Mouse (Mus musculus): ENCODE measurements around the gene Fbxw7. TPM values are rescaled to one million over a fixed set of nuclear protein-coding genes. Genes with fewer than 3 reads are reported as not detected.

Fbxw7 gene
- 8.9 and 12.8 TPM in 2 replicates for polyA plus RNA-seq (2016; fragmentation: Nextera tagmentation; extraction: Ambion mirVana)

DNA sequence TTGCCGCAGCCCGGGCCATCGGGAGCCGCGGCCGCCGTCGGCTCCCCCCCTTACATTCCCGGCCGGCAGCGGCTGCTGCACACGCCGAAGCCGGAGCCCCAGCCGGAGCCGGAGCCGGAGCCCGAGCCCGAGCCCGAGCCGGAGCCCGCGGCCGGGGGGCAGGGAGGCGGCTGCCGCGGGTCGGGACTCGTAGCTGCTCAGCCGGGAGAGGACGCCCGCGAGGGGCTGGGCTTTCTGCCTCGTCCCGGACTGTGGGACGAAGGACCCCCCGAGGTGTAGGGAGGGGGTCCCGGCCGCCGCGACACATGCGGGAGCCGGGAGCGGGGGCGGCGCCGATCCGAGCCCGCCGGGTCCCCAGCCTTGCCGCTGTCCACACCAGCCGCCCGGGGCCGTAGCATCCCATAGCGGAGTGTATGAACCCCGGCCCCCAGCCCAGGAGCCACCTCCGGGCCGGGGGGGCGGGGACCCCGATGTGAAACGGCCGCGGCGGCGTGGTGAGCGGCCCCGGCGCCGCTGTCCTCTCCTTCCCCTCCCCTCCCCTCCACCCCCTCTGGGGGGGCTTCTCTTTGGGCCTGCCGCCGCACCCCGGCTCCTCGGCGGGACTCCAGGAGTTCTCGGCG lies at the start of gene Fbxw7:
Gene Fbxw7, plus strand, starts transcription at position 507 of the 620 bp plus-strand sequence.
- DNase-seq (ENCODE audit: low spot score): no peak

DNA sequence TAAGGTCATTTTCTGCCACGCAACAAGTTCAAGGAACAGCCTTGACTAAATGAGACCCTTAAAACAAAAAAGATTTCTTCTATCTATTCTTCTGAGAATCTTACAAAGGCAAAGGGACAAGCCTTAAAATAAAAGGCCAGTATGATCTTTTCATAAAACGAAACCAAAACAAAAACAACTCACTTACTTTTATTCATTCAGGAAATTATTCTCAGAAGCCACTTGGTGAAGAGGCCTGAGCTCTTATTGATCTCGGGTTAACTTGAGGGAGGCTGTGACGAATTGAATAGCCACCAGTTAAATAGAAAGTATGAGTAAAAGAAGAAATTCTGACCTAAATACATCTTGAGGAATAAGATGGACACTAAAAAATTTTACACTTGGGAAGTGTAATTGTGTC lies 46.1 kb upstream of the Fbxw7 start:
- Histone ChIP-seq H3K27ac (replicated peaks) (no peak overlapping the region), H3K9me3 (replicated peaks) (no peaks in the 10 kb centered on the region), H3K27me3 (ENCODE audit: low read depth, poor library complexity, severe bottlenecking) (no peaks in the 10 kb centered on the region), H3K4me3 (no peak overlapping the region), H3K36me3 (no peaks in the 10 kb centered on the region), H3K4me1 (no peaks in the 10 kb centered on the region)
- no peak for DNase-seq (ENCODE audit: low spot score)
- 92% methylated on average over 4 of the region's 4 CpGs for WGBS

More for the DNA sequence above, at the start of gene Fbxw7:
- under 1% methylated on average over 64 of the region's 76 CpGs for WGBS
- Histone ChIP-seq H3K4me3 (peak within 1 kb of the TSS; percentile 98), H3K36me3 (peaks cover 14% of the 10 kb centered on the region), H3K9me3 (replicated peaks) (no peaks in the 10 kb centered on the region), H3K4me1 (peaks cover 31% of the 10 kb centered on the region), H3K27me3 (ENCODE audit: low read depth, poor library complexity, severe bottlenecking) (no peaks in the 10 kb centered on the region), H3K27ac (replicated peaks) (peak within 1 kb of the TSS; percentile 93)

DNA sequence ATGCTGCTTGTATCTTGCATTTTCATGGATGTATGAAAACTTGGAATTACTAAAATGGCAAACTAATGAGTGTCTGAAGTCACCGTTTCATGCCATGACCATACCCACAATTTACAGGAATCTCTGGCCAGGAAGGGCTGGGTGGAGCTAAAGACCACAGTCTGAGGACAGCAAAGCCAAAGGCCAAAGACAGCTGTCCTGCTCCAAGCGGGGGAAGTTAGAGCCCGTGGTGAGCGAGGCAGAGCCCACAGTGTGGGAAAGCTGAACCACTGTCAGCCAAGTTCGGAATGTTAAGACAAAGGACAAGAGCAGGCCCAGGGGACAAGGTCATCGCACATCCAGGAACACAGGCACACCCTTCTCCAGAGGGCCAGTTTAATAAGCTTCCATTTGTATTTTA lies 45.7 kb upstream of the Fbxw7 start:
- 87% methylated on average over 6 of the region's 6 CpGs for WGBS
- DNase-seq (ENCODE audit: low spot score): no peak
- H3K36me3 ChIP-seq: no peaks in the 10 kb centered on the region
- H3K27me3 ChIP-seq (ENCODE audit: low read depth, poor library complexity, severe bottlenecking): no peaks in the 10 kb centered on the region
- no peaks in the 10 kb centered on the region for H3K4me1 ChIP-seq
- H3K4me3 ChIP-seq: no peak overlapping the region
- no peaks in the 10 kb centered on the region for H3K9me3 ChIP-seq (replicated peaks)
- no peak overlapping the region for H3K27ac ChIP-seq (replicated peaks)

DNA sequence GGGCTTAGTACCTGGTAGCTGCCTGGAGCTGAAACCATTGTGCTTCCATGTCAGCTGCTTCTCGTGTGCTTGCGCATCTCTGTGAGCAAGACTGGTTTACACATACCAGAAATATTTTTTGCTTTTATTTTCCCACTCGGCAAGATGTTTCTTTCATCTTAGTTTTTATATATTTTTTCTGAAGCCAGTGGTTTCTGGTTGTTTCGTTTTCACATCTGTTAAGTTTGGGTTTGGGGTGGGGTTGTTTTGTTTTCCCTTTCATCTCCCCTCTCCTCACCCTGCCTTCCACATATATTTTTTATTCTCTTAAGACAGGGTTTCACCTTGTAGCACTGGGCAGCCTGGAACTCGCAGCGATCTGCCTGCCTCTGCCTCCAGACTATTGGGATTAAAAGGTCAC lies 44.5 kb upstream of the Fbxw7 start:
- H3K36me3 ChIP-seq: no peaks in the 10 kb centered on the region
- WGBS: 91% methylated on average over 6 of the region's 6 CpGs
- H3K27ac ChIP-seq (replicated peaks): no peak overlapping the region
- no peak overlapping the region for H3K4me3 ChIP-seq
- H3K9me3 ChIP-seq (replicated peaks): no peaks in the 10 kb centered on the region
- DNase-seq (ENCODE audit: low spot score): no peak
- no peaks in the 10 kb centered on the region for H3K27me3 ChIP-seq (ENCODE audit: low read depth, poor library complexity, severe bottlenecking)
- no peaks in the 10 kb centered on the region for H3K4me1 ChIP-seq

DNA sequence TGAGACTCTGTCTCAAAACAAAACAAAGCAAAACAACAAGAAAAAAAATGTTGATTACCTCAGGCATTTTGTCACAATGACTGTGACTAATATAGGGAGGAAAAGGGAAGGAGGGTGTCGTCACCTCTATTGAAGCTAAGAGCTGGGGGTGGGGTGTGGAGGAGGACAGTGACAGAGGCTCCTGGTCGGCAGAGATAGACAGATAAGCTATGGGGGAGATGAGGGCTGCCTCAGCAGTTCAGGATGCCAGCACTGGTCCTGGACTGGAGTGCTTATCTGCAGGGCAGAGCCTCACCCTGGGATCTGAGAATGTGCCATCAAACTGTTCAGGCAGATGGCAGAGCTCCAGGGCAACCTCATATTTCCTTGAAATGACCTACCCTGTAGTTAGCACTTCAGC lies 43.1 kb upstream of the Fbxw7 start:
- 74% methylated on average over 2 of the region's 2 CpGs for WGBS
- H3K4me1 ChIP-seq: no peaks in the 10 kb centered on the region
- H3K27me3 ChIP-seq (ENCODE audit: low read depth, poor library complexity, severe bottlenecking): no peaks in the 10 kb centered on the region
- no peaks in the 10 kb centered on the region for H3K36me3 ChIP-seq
- no peak overlapping the region for H3K27ac ChIP-seq (replicated peaks)
- no peak overlapping the region for H3K4me3 ChIP-seq
- H3K9me3 ChIP-seq (replicated peaks): no peaks in the 10 kb centered on the region
- DNase-seq (ENCODE audit: low spot score): no peak

DNA sequence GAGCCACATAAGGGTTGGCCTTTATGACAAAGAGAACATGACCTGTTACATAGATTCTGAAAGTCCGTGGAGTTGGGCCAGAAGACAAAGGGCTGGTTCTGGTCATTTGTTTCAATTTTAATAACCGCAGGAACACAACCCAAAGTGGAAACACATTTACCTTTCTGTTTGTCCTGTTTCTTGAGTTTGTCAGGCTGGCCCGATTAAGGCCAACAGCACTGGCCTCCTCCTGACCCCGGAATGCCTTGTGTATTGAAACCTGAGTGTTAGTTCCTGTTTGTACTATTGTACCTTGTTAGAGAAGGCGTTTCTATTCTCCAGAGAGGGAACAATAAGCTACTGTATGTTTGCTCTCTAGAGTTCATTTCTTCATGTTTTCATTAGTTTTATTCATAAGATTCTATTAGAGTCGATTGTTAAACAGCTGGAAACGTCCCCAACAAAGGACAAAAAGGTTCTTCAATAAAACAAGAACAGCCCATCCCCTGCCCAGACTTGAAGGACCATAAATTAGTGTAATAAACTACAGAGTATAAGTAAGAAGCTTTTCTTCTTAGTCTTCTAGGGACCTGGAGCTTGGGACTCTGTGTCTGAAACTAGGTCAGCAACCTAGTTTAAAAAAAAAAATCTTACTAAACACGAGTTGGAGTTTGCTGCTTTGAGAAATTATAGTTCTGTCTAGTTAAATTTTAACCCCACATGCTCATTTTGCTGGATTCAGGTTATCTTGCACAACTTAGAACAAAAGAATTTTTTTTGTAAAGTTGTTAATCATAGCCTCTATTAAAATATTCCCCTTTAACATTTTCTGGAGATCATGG lies 40.6 kb upstream of the Fbxw7 start:
- no peaks in the 10 kb centered on the region for H3K36me3 ChIP-seq
- H3K27ac ChIP-seq (replicated peaks): no peak overlapping the region
- no peaks in the 10 kb centered on the region for H3K27me3 ChIP-seq (ENCODE audit: low read depth, poor library complexity, severe bottlenecking)
- no peaks in the 10 kb centered on the region for H3K4me1 ChIP-seq
- H3K4me3 ChIP-seq: no peak overlapping the region
- no peaks in the 10 kb centered on the region for H3K9me3 ChIP-seq (replicated peaks)
- DNase-seq (ENCODE audit: low spot score): no peak
- WGBS: 79% methylated on average over 8 of the region's 8 CpGs

DNA sequence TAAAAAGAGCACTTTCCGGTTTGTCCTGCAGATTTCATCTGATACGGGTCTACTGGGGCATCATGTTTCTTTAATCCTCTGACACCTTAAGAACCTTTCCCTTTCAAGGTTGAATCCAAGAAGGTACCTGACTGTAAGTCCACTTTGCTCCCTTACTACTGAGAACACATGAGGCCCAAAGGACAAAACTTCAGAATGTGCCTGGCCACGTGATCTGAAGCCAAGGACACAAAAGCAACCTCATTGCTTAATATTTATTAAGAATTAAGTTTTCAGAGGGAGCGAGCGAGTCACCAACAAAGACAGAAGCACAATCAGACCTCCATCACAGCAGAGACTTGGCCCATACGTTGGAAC lies 40.0 kb upstream of the Fbxw7 start:
- DNase-seq (ENCODE audit: low spot score): no peak
- Histone ChIP-seq H3K4me3 (no peak overlapping the region), H3K9me3 (replicated peaks) (no peaks in the 10 kb centered on the region), H3K4me1 (no peaks in the 10 kb centered on the region), H3K36me3 (no peaks in the 10 kb centered on the region), H3K27me3 (ENCODE audit: low read depth, poor library complexity, severe bottlenecking) (no peaks in the 10 kb centered on the region), H3K27ac (replicated peaks) (no peak overlapping the region)
- 84% methylated on average over 6 of the region's 6 CpGs for WGBS

DNA sequence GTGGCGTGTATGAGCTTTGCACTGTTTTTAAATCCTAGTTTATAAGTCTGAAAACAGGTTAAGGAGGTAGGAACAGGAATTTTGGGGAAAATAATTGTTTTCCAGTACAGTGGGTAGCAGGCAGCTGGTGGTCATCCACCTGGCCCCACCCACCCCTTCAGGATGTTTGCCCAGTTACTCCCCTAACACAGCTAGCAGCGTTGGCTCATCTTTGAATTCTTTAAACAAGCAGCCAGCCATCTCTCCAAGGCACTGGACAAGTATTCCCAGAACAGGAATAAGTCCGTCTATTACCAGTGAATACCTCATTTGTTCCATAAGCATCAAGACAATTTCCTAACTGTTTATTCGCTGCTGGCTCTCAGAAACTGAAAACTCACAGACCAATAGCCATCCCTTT lies 39.5 kb upstream of the Fbxw7 start:
- Histone ChIP-seq H3K9me3 (replicated peaks) (no peaks in the 10 kb centered on the region), H3K4me3 (no peak overlapping the region), H3K36me3 (no peaks in the 10 kb centered on the region), H3K4me1 (no peaks in the 10 kb centered on the region), H3K27me3 (ENCODE audit: low read depth, poor library complexity, severe bottlenecking) (no peaks in the 10 kb centered on the region), H3K27ac (replicated peaks) (no peak overlapping the region)
- WGBS: 86% methylated on average over 4 of the region's 4 CpGs
- no peak for DNase-seq (ENCODE audit: low spot score)

DNA sequence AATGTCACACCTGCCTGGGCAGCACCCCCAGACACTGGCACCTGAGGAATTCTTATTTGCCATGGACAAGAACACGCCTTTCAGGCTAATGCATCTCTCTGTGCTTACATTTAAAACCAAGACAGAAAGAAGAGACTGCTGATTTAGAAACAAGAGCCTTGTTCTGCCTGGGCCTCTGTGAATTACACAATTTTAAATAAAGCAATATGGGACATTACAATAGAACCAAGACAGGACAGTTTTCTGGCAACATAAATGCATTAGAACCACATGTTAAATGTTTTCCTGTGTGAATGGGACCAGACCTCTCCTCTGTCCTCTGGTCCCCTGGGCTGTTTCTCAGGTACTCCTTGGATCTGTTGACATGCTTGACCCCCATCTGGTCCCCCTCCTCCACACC lies 39.0 kb upstream of the Fbxw7 start:
- Histone ChIP-seq H3K27ac (replicated peaks) (no peak overlapping the region), H3K36me3 (no peaks in the 10 kb centered on the region), H3K4me3 (no peak overlapping the region), H3K4me1 (no peaks in the 10 kb centered on the region), H3K27me3 (ENCODE audit: low read depth, poor library complexity, severe bottlenecking) (no peaks in the 10 kb centered on the region), H3K9me3 (replicated peaks) (no peaks in the 10 kb centered on the region)
- WGBS: 72% methylated on average over 1 of the region's 1 CpGs
- DNase-seq (ENCODE audit: low spot score): no peak

DNA sequence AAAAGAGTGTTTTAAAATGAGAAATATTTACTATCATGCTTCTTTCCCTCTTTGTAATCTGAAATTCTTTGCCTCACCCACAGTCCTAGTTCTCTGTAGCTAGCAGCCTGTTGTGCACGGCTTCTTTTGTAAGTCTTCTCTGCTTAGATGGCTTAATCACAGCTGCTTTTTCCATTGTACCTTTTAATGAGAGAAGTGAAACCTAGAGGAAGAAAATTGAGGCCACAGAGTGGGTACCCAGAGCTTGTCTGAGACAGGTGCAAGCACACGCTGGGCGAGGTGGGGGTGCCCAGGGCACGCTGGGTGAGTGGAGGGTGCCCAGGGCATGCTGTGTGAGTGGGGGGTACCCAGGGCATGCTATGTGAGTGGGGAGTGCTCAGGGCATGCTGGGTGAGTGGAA lies 27.2 kb upstream of the Fbxw7 start:
- 88% methylated on average over 4 of the region's 4 CpGs for WGBS
- peaks cover 14% of the 10 kb centered on the region; the same call in 1 of the 2 replicates for H3K9me3 ChIP-seq (replicated peaks)
- no peak overlapping the region for H3K27ac ChIP-seq (replicated peaks)
- H3K36me3 ChIP-seq: no peaks in the 10 kb centered on the region
- H3K4me1 ChIP-seq: no peaks in the 10 kb centered on the region
- H3K27me3 ChIP-seq (ENCODE audit: low read depth, poor library complexity, severe bottlenecking): no peaks in the 10 kb centered on the region
- no peak overlapping the region for H3K4me3 ChIP-seq
- DNase-seq (ENCODE audit: low spot score): no peak

DNA sequence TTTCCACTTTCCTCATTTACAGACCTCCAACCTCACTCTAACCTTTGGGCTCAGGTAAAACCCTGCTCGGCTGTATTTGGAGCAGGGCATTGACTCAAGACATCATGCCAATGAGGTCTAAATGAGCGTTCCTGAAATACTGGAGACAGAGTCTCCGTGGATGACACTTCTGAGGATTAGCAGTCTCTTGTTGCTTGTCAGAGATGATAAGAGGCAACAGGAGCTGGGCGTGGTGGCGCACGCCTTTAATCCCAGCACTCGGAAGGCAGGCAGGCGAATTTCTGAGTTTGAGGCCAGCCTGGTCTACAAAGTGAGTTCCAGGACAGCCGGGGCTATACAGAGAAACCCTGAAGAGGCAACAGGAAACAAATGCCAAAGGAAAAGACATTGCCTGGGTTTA lies 11.0 kb upstream of the Fbxw7 start:
- H3K9me3 ChIP-seq (replicated peaks): no peaks in the 10 kb centered on the region
- no peak overlapping the region for H3K4me3 ChIP-seq
- WGBS: 81% methylated on average over 9 of the region's 9 CpGs
- no peak for DNase-seq (ENCODE audit: low spot score)
- H3K36me3 ChIP-seq: no peaks in the 10 kb centered on the region
- no peaks in the 10 kb centered on the region for H3K4me1 ChIP-seq
- no peak overlapping the region for H3K27ac ChIP-seq (replicated peaks)
- H3K27me3 ChIP-seq (ENCODE audit: low read depth, poor library complexity, severe bottlenecking): no peaks in the 10 kb centered on the region

DNA sequence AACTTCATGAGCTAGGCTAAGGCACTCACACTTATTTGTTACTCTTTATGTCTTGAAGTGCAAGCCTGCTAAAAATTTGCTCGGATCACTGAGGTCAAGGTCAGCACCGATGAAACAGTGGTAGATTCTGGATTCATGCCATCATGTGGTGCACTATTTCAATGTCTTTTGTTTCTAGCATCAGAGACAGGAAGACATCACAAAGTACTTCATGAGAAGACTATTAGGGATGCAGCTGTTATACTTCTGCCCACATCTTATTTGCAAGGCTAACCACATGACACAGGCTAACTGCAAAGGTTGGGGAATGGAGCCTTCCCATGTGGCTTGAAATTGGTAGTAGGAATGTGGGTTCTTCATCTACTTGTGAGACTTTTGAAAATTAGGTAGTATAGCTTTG lies 8.9 kb upstream of the Fbxw7 start:
- Histone ChIP-seq H3K27ac (replicated peaks) (no peak overlapping the region), H3K4me3 (no peak overlapping the region), H3K36me3 (no peaks in the 10 kb centered on the region), H3K27me3 (ENCODE audit: low read depth, poor library complexity, severe bottlenecking) (no peaks in the 10 kb centered on the region), H3K4me1 (no peaks in the 10 kb centered on the region), H3K9me3 (replicated peaks) (no peaks in the 10 kb centered on the region)
- 96% methylated on average over 2 of the region's 2 CpGs for WGBS
- DNase-seq (ENCODE audit: low spot score): no peak

DNA sequence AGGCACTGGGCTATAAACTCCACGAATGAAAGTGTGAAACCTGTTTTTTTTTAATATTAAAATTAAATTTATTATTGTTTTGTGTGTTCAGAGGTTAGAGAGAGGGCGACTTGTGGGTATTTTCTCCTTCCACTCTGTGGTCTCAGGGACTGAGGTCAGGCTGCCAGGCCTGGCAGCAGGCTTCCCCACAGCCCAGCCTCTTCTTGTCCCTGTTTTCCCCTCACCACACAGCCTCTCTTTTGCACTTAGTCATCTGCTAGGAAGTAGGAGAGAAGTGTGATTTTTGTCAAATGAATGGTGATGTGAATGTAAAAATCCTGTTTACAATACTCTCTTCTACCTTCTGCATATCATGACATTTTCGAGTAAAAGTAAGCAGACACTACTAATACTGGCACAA lies 7.2 kb upstream of the Fbxw7 start:
- H3K9me3 ChIP-seq (replicated peaks): no peaks in the 10 kb centered on the region
- H3K27ac ChIP-seq (replicated peaks): no peak overlapping the region
- H3K36me3 ChIP-seq: no peaks in the 10 kb centered on the region
- H3K4me1 ChIP-seq: peaks cover 7% of the 10 kb centered on the region
- no peak overlapping the region for H3K4me3 ChIP-seq
- WGBS: 84% methylated on average over 3 of the region's 3 CpGs
- H3K27me3 ChIP-seq (ENCODE audit: low read depth, poor library complexity, severe bottlenecking): no peaks in the 10 kb centered on the region
- no peak for DNase-seq (ENCODE audit: low spot score)

Measured in midbrain, embryonic 10.5 days (tissue).